Mouse (Mus musculus) forebrain, embryonic 16.5 days (tissue): ENCODE measurements around the gene Lrrc74a. TPM values are rescaled to one million over a fixed set of nuclear protein-coding genes. Genes with fewer than 3 reads are reported as not detected.

Experiments used
- ATAC-seq: fragments of 200-750 bp; cut with Nextera tagmentation; 2 replicates; pipeline ENCODE4 v1.8.0; 2017; ENCODE audit warnings: mild to moderate bottlenecking, moderate library complexity
- H3K27ac ChIP-seq: fragments of 300-500 bp; sonication (generic); 2 replicates; pipeline ENCODE4 v1.5.1; 2014; ENCODE audit warnings: low read length, control low read depth
- H3K27me3 ChIP-seq: fragments of 300-500 bp; sonication (generic); replicated peaks from 2 replicates; pipeline ENCODE4 v1.6.1; 2014; ENCODE audit warnings: low read length; ENCODE audit not compliant: control insufficient read depth, insufficient read depth
- H3K36me3 ChIP-seq: fragments of 300-500 bp; sonication (generic); 2 replicates; pipeline ENCODE4 v1.6.1; 2014; ENCODE audit not compliant: control insufficient read depth, insufficient read depth
- H3K4me1 ChIP-seq: fragments of 300-500 bp; sonication (generic); replicated peaks from 2 replicates; pipeline ENCODE4 v1.6.1; 2014; ENCODE audit warnings: low read length; ENCODE audit not compliant: control insufficient read depth, insufficient read depth
- H3K4me2 ChIP-seq: fragments of 300-500 bp; sonication (generic); 2 replicates; pipeline ENCODE4 v1.6.1; 2014; ENCODE audit warnings: mild to moderate bottlenecking, low read length, control low read depth
- H3K4me3 ChIP-seq: fragments of 300-500 bp; sonication (generic); replicated peaks from 2 replicates; pipeline ENCODE4 v1.5.1; 2014; ENCODE audit warnings: mild to moderate bottlenecking, low read length, control low read depth
- H3K9ac ChIP-seq: fragments of 300-500 bp; sonication (generic); replicated peaks from 2 replicates; pipeline ENCODE4 v1.6.1; 2014; ENCODE audit warnings: low read depth, low read length, control low read depth
- H3K9me3 ChIP-seq: fragments of 300-500 bp; sonication (generic); 2 replicates; pipeline ENCODE4 v1.6.1; 2016; ENCODE audit warnings: low read length; ENCODE audit not compliant: control insufficient read depth
- WGBS: fragments of 180-500 bp; shearing (Covaris S2); extraction: QIAGEN DNeasy Blood & Tissue Kit; methylation state at CpG from one replicate; pipeline ENCODE4 v1.1.7; 2014; 5-methylcytosine and 5-hydroxymethylcytosine counted together
- polyA plus RNA-seq: library from polyadenylated mRNA; unstranded; fragments of >200 nt; fragmentation: Nextera tagmentation; extraction: Ambion mirVana; gene quantifications from 2 replicates; pipeline ENCODE4 v1.2.1, GENCODE M21; 2015

Gene Lrrc74a
- polyA plus RNA-seq, 1 experiment from 2014 or later, result not detected

- Histone ChIP-seq H3K4me1 (peaks cover 88% of the 10 kb centered on the region), H3K27me3 (no peaks in the 10 kb centered on the region), H3K4me2 (no peak overlapping the region; the same call in 1 of the 2 replicates), H3K9me3 (no peaks in the 10 kb centered on the region), H3K36me3 (no peaks in the 10 kb centered on the region), H3K4me3 (no peak overlapping the region), H3K9ac (no peak overlapping the region), H3K27ac (peak overlapping the region; percentile 94)
- 65% methylated on average over 4 of the region's 4 CpGs for WGBS
- no peak for ATAC-seq
Measured at GRCm38 (mm10) chr12:86805315-86805714, 71.1 kb downstream of the Lrrc74a start.

- H3K27me3 ChIP-seq, result no peaks in the 10 kb centered on the region
- whole genome bisulfite sequencing, result 2% methylated on average over 20 of the region's 20 CpGs
- H3K27ac ChIP-seq, result peak overlapping the region; percentile 94
- peak overlapping the region; percentile 48 for H3K4me2 ChIP-seq
- peak overlapping the region; percentile 15; the same call in 1 of the 2 replicates for H3K4me3 ChIP-seq
- no peak for ATAC-seq
- H3K4me1 ChIP-seq, result peaks cover 88% of the 10 kb centered on the region
- peak overlapping the region; percentile 44 for H3K9ac ChIP-seq
- no peaks in the 10 kb centered on the region for H3K36me3 ChIP-seq
- no peaks in the 10 kb centered on the region for H3K9me3 ChIP-seq
Measured at GRCm38 (mm10) chr12:86806031-86806922, 72.1 kb downstream of the Lrrc74a start.

GRCm38 (mm10) chr12:86806923-86807794 lies 73.0 kb downstream of the Lrrc74a start:
- WGBS, result 7% methylated on average over 5 of the region's 5 CpGs
- Histone ChIP-seq H3K4me1 (peaks cover 82% of the 10 kb centered on the region), H3K9ac (peak overlapping the region; percentile 59), H3K9me3 (no peaks in the 10 kb centered on the region), H3K27me3 (no peaks in the 10 kb centered on the region), H3K36me3 (no peaks in the 10 kb centered on the region), H3K27ac (peak overlapping the region; percentile 94), H3K4me2 (peak overlapping the region; percentile 48), H3K4me3 (no peak overlapping the region)
- peak; percentile 85 for ATAC-seq

GRCm38 (mm10) chr12:86807795-86808128 lies 73.6 kb downstream of the Lrrc74a start:
- Histone ChIP-seq H3K27ac (peak overlapping the region; percentile 94), H3K4me3 (no peak overlapping the region), H3K36me3 (no peaks in the 10 kb centered on the region), H3K9ac (peak overlapping the region; percentile 59; the same call in 1 of the 2 replicates), H3K4me2 (peak overlapping the region; percentile 34), H3K9me3 (no peaks in the 10 kb centered on the region), H3K27me3 (no peaks in the 10 kb centered on the region), H3K4me1 (peaks cover 81% of the 10 kb centered on the region)
- no peak for ATAC-seq
- 14% methylated on average over 4 of the region's 4 CpGs for WGBS

- Histone ChIP-seq H3K27me3 (no peaks in the 10 kb centered on the region), H3K4me1 (peaks cover 74% of the 10 kb centered on the region), H3K36me3 (no peaks in the 10 kb centered on the region), H3K27ac (peak overlapping the region; percentile 94), H3K4me3 (no peak overlapping the region), H3K4me2 (no peak overlapping the region), H3K9me3 (no peaks in the 10 kb centered on the region), H3K9ac (0 out of 2 replicates have a peak overlapping the region, but pooled peaks have one; percentile 19)
- no peak for ATAC-seq
- 78% methylated on average over 4 of the region's 4 CpGs for WGBS
Measured at GRCm38 (mm10) chr12:86808856-86809255, 74.7 kb downstream of the Lrrc74a start.

- peaks cover 69% of the 10 kb centered on the region for H3K4me1 ChIP-seq
- H3K27me3 ChIP-seq, result no peaks in the 10 kb centered on the region
- no peak overlapping the region for H3K9ac ChIP-seq
- no peaks in the 10 kb centered on the region for H3K9me3 ChIP-seq
- H3K27ac ChIP-seq, result peak overlapping the region; percentile 81
- ATAC-seq, result no peak
- no peaks in the 10 kb centered on the region for H3K36me3 ChIP-seq
- no peak overlapping the region for H3K4me2 ChIP-seq
- 91% methylated on average over 1 of the region's 1 CpGs for WGBS
- H3K4me3 ChIP-seq, result no peak overlapping the region
Measured at GRCm38 (mm10) chr12:86810040-86810439, 75.9 kb downstream of the Lrrc74a start.

GRCm38 (mm10) chr12:86810725-86811444 lies 76.7 kb downstream of the Lrrc74a start:
- peaks cover 69% of the 10 kb centered on the region for H3K4me1 ChIP-seq
- H3K9ac ChIP-seq, result peak overlapping the region; percentile 17; the same call in 1 of the 2 replicates
- H3K4me3 ChIP-seq, result no peak overlapping the region
- H3K27me3 ChIP-seq, result no peaks in the 10 kb centered on the region
- ATAC-seq, result no peak
- H3K27ac ChIP-seq, result peak overlapping the region; percentile 81
- 58% methylated on average over 11 of the region's 11 CpGs for WGBS
- H3K9me3 ChIP-seq, result no peaks in the 10 kb centered on the region
- no peaks in the 10 kb centered on the region for H3K36me3 ChIP-seq
- H3K4me2 ChIP-seq, result no peak overlapping the region

GRCm38 (mm10) chr12:86812782-86813181 lies 78.6 kb downstream of the Lrrc74a start:
- ATAC-seq, result no peak
- Histone ChIP-seq H3K9ac (peak overlapping the region; percentile 29; the same call in 1 of the 2 replicates), H3K36me3 (no peaks in the 10 kb centered on the region), H3K4me3 (no peak overlapping the region), H3K4me1 (peaks cover 69% of the 10 kb centered on the region), H3K9me3 (no peaks in the 10 kb centered on the region), H3K4me2 (no peak overlapping the region), H3K27me3 (no peaks in the 10 kb centered on the region), H3K27ac (no peak overlapping the region; the same call in 1 of the 2 replicates)
- WGBS, result 64% methylated on average over 3 of the region's 3 CpGs
